Mouse (Mus musculus): ENCODE measurements around the gene Hoxa13.

Gene Hoxa13

DNA sequence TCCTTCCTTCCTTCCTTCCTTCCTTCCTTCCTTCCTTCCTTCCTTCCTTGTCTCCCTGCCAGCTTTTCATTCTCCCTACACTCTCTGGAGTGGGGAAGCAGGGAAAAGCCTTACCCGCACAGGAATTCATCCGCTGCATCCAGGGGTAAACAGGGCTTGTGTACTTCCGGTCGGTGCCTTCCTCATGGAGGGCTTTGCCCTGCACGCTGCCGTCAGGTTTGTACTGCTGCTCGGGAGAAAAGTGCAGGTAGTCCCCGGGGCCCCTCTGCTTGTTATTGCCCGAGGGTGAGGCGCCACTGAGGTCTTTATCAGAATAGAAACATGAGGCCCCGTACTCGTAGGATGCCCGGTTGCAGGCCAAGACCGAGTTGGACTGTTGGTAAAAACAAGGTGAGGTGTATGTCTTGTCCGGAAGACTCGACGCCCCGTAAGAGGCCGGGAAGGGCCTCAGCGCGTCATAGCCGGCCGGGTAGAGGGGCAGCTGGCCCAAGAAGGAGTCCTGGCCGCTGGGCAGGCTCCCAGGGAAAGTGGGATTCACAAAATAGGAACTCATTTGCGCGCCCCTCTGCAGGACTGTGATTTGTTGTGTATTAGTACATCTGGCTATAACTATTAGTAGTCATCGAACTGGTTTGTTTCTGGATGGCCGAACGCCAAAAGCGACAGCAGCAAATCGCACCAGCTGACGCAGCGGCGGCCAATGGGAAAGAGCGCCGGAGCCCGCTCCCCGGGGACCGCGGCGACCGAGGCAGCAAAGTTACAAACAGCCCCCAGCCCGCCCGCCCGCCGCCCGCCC lies 52.4 kb downstream of the Hoxa13 start, which contains the start of gene Hoxa6:
Gene Hoxa6 (minus strand): TSS at position 651 of the 796 bp plus-strand sequence.
- DNase-seq (ENCODE audit: low read depth), result no peak

Measured in fibroblast of lung, adult 2 months (primary cell).